Mouse (Mus musculus) neural tube, embryonic 14.5 days (tissue): ENCODE measurements at regions not wholly inside any gene's neighbourhood (a gene's known extent, or its start where the extent isn't known, plus 50 kb on each side); places are given as distances from the start of the nearest gene placed in this dataset.

ENCODE experiments used
- ATAC-seq: fragments of 200-750 bp; cut with Nextera tagmentation; 2 replicates; pipeline ENCODE4 v1.8.0; 2017; ENCODE audit warnings: low read depth, mild to moderate bottlenecking, moderate TSS enrichment, moderate library complexity
- H3K27ac ChIP-seq: fragments of 300-500 bp; sonication (generic); 2 replicates; pipeline ENCODE4 v1.5.1; 2014; ENCODE audit warnings: low read depth, mild to moderate bottlenecking, control low read depth, low read length, moderate library complexity, mixed read lengths
- H3K27me3 ChIP-seq: fragments of 300-500 bp; sonication (generic); 2 replicates; pipeline ENCODE4 v1.6.1; 2014; ENCODE audit warnings: low read length; ENCODE audit not compliant: control insufficient read depth, insufficient read depth
- H3K36me3 ChIP-seq: fragments of 300-500 bp; sonication (generic); 2 replicates; pipeline ENCODE4 v1.6.1; 2014; ENCODE audit warnings: low read length, mixed read lengths; ENCODE audit not compliant: control insufficient read depth, insufficient read depth
- H3K4me1 ChIP-seq: fragments of 300-500 bp; sonication (generic); 2 replicates; pipeline ENCODE4 v1.6.1; 2014; ENCODE audit warnings: low read length; ENCODE audit not compliant: control insufficient read depth, insufficient read depth
- H3K4me2 ChIP-seq: fragments of 300-500 bp; sonication (generic); 2 replicates; pipeline ENCODE4 v1.6.1; 2014; ENCODE audit warnings: mild to moderate bottlenecking, low read depth, low read length, control low read depth
- H3K4me3 ChIP-seq: fragments of 300-500 bp; sonication (generic); 2 replicates; pipeline ENCODE4 v1.5.1; 2014; ENCODE audit warnings: low read depth, low read length, control low read depth, mixed read lengths
- H3K9ac ChIP-seq: fragments of 300-500 bp; sonication (generic); replicated peaks from 2 replicates; pipeline ENCODE4 v1.6.1; 2014; ENCODE audit warnings: low read depth, mild to moderate bottlenecking, control low read depth, low read length, mixed read lengths
- H3K9me3 ChIP-seq: fragments of 300-500 bp; sonication (generic); 2 replicates; pipeline ENCODE4 v1.6.1; 2016; ENCODE audit warnings: low read length; ENCODE audit not compliant: control insufficient read depth
- WGBS: fragments of 180-500 bp; shearing (Covaris S2); extraction: QIAGEN DNeasy Blood & Tissue Kit; methylation state at CpG from one replicate; pipeline ENCODE4 v1.1.7; 2014; 5-methylcytosine and 5-hydroxymethylcytosine counted together

DNA sequence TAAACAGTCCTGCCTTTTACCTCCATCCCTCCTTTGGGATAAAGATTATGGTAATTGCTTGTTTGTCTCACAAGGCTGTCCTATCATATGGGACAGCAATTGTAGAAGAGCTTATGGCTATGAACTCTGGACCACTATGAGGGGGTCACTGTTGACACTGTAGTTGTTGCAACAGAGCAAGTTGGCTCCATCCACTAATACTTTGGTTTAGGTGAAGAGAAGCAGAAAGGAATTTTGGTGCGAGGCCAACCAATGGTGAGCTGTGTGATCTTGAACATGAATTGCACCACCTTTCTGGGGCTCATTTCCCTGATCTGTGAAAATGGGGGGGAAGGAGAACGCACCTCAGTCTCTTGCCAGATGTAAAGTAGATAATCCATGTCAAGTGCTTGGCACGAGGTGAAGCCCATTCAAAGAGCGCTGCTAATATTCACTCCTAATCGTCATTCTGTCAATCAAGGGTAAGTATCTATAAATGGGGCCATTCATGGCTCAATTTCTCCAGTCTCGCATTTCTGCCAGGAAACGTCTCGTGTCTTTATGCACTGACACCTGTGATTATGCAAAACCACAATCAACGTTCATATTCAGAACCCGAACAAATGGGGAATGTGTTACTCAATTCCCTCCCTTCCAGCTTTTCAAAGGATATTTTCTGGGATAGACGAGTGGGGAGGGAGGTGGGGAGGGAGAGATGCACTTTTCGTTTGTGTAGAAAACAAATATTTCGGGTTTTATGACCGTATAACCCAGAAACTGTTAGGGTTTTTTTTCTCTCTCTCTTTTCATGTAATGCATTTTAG, 133.3 kb upstream of the Jun start:
- no peaks in the 10 kb centered on the region for H3K9me3 ChIP-seq
- H3K27ac ChIP-seq = no peak overlapping the region
- no peaks in the 10 kb centered on the region for H3K36me3 ChIP-seq
- 61% methylated on average over 14 of the region's 14 CpGs for WGBS
- H3K4me1 ChIP-seq = no peaks in the 10 kb centered on the region
- H3K4me2 ChIP-seq = no peak overlapping the region
- H3K4me3 ChIP-seq = no peak overlapping the region
- no peak for ATAC-seq
- H3K9ac ChIP-seq = no peak overlapping the region
- no peaks in the 10 kb centered on the region for H3K27me3 ChIP-seq

DNA sequence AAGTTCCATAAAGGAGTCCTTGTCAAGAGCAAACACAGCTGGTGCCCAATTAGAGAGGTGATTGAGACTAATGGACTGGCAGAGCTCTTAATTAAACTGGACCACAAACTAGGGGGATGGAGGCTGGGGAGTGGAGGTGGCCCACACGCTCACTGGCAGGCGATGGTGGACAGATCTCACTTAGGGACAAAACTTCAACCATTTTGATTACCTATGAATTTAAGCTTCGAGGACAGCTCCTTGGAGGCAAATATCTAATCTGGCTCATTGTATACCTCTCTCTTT, 133.8 kb upstream of the Jun start:
- no peak overlapping the region for H3K4me3 ChIP-seq
- no peaks in the 10 kb centered on the region for H3K36me3 ChIP-seq
- no peak overlapping the region for H3K4me2 ChIP-seq
- no peaks in the 10 kb centered on the region for H3K4me1 ChIP-seq
- no peak overlapping the region for H3K9ac ChIP-seq
- no peaks in the 10 kb centered on the region for H3K27me3 ChIP-seq
- no peaks in the 10 kb centered on the region for H3K9me3 ChIP-seq
- ATAC-seq = peak; percentile 59; the same call in 1 of the 2 replicates
- 57% methylated on average over 3 of the region's 3 CpGs for WGBS
- H3K27ac ChIP-seq = no peak overlapping the region

DNA sequence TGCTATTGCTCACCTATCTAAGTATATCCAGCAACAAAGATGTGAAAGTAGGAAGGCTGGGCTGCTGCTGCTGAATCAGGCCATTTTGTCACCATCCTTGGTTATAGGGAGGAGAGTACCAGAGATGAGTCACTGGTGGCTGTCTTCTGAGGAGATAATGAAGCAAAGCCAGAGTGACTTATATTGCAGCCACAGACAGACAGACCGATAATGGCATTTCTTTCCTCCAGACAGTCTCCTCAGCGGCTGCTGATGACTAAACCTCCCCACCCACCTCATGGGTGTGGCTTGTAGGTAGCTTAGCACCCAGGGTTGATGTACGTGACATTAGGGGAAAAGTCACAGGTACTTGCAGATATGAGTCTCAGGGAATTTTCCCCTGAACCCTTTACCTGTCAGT, 136.1 kb upstream of the Jun start:
- no peaks in the 10 kb centered on the region for H3K27me3 ChIP-seq
- no peaks in the 10 kb centered on the region for H3K4me1 ChIP-seq
- H3K4me3 ChIP-seq = no peak overlapping the region
- no peak overlapping the region for H3K27ac ChIP-seq
- ATAC-seq = no peak
- no peak overlapping the region for H3K9ac ChIP-seq
- no peaks in the 10 kb centered on the region for H3K9me3 ChIP-seq
- WGBS = 84% methylated on average over 3 of the region's 3 CpGs
- H3K36me3 ChIP-seq = no peaks in the 10 kb centered on the region
- H3K4me2 ChIP-seq = no peak overlapping the region

DNA sequence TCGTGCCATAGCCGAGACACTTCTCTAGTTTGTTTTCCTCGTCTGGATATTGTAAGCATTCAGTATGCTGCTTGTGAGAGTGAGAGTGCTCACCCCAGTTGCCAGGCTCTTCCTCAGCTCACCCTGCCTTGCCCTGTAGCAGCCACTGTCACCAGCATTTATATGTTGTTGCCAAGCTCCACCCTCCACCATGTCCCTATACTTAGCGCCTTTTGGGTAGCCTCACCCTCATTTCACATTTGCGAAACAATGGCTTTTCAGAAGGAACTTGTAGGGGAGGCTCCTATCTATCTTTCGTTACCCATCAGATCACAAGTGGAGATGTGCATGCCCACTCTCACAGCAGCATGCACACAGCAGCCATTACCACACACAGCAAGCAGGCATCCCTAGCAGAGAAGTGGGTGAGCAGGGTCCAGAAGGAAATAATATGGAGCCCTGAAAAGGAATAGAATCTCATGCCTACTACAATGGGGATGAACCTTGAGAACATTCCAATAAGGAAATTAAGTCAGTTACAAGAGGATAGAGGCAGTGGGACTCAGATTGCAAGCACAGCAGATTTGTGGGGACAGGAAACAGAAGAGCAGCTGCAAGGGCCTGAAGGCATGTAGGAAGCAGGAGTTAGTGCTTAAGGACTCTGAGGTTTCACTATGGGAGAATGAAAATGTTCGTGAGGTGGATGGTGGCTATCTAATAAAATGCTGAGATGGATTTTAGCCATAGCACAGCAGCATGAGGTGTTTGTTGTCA, 139.8 kb upstream of the Jun start:
- Histone ChIP-seq H3K27ac (no peak overlapping the region), H3K36me3 (no peaks in the 10 kb centered on the region), H3K4me3 (no peak overlapping the region), H3K9ac (no peak overlapping the region), H3K9me3 (no peaks in the 10 kb centered on the region), H3K27me3 (no peaks in the 10 kb centered on the region), H3K4me2 (no peak overlapping the region), H3K4me1 (no peaks in the 10 kb centered on the region)
- 85% methylated on average over 7 of the region's 7 CpGs for WGBS
- ATAC-seq = no peak

DNA sequence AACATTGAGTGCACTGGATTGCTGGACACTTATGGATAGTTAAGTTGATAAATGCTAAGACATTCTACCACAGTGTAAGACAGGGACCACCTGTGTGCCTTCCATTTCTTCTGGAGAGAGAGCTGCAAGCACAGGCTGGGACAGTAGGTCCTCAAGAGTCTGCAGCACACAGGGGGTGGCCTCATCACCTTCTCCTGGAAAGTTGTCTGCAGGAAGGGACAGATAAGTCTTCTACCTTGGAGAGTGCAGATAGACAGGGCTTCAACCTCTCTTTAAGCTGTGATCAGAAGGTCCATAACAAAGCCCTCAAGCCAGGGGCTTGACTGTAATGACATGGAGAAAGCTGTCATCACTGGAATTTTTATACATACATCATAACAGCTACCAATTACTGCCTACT, 140.5 kb upstream of the Jun start:
- Histone ChIP-seq H3K4me2 (no peak overlapping the region), H3K27me3 (no peaks in the 10 kb centered on the region), H3K4me3 (no peak overlapping the region), H3K4me1 (no peaks in the 10 kb centered on the region), H3K9ac (no peak overlapping the region), H3K27ac (no peak overlapping the region), H3K36me3 (no peaks in the 10 kb centered on the region), H3K9me3 (no peaks in the 10 kb centered on the region)
- ATAC-seq = no peak

DNA sequence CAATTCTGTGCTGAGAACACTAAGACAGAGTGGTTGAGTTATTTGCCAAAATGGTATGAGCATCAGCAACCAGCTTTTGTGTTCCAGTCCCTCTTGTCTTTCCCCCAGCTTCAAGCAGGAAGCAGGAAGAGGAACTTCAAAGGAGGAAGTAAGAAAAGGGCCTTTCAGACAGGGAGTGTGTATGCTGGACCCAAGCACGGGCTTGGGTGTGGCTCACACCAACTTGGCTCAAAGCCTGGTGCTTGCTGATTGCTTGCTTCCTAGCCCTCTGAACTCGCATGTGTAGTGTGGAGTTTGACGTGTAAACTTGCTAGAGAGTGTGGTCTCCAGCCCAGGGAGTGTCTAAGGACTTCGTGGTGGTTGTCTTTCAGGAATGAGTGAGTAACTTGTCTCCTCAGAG, 141.0 kb upstream of the Jun start:
- Histone ChIP-seq H3K36me3 (no peaks in the 10 kb centered on the region), H3K4me2 (no peak overlapping the region), H3K4me1 (no peaks in the 10 kb centered on the region), H3K9ac (no peak overlapping the region), H3K4me3 (no peak overlapping the region), H3K9me3 (no peaks in the 10 kb centered on the region), H3K27ac (no peak overlapping the region), H3K27me3 (no peaks in the 10 kb centered on the region)
- ATAC-seq = no peak
- WGBS = 63% methylated on average over 4 of the region's 4 CpGs

DNA sequence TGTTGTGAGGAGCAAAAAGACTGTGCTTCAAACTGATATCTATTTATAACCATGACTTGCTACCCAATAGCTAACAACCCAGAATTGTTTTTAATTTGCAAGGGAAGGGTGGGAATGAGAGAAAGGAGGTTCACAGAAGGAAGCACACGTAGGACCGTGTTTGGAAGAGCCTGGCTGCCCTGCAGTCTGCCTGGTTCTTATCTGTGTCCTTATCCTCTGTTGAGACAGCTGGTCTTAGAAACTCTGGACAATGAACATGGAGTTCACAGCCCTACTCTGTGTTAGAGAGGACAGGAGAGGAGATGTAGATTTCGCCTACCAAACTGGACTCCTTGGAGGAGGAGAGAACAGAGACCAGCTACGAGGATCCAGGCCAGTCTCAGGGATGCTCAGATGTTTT, 141.5 kb upstream of the Jun start:
- H3K9ac ChIP-seq = no peak overlapping the region

DNA sequence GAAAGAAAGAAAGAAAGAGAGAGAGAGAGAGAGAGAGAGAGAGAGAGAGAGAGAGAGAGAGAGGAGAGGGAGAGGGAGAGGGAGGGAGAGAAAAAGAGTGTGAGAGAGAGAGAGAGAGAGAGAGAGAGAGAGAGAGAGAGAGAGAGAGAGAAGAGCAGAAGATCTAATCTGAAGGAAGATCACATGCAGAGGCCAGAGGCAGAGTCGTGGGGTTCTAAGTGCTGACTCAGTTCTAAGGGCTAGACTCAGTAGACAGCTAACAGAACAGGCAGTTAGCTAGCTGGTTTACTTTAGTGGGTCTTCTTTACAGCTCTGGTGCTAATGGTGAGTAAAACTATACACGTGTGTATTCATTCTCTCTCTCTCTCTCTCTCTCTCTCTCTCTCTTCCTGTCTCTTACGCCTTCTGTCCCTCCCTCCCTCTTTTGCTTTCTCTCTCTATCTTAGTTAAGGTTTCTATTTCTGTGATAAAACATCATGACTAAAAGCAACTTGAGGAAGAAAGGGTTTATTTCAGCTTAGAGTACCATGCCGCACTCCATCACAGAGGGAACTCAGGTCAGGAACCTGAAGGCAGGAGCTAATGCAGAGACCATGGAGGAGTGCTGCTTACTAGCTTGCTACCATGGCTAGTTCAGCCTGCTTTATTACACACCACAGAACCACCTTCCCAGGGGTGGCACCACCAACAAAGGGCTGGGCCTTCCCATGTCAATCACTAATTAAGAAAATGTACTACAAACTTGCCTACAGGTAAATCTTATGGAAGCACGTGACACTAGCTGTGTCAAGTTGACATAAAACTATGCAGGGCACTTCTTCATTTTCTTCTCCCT, 142.8 kb upstream of the Jun start:
- Histone ChIP-seq H3K4me1 (no peaks in the 10 kb centered on the region), H3K36me3 (no peaks in the 10 kb centered on the region), H3K4me3 (no peak overlapping the region), H3K9ac (no peak overlapping the region), H3K27me3 (no peaks in the 10 kb centered on the region), H3K9me3 (no peaks in the 10 kb centered on the region), H3K27ac (no peak overlapping the region), H3K4me2 (no peak overlapping the region)
- ATAC-seq = no peak
- WGBS = 81% methylated on average over 5 of the region's 5 CpGs

More for the DNA sequence above, 141.5 kb upstream of the Jun start:
- no peak overlapping the region for H3K4me3 ChIP-seq
- H3K36me3 ChIP-seq = no peaks in the 10 kb centered on the region
- WGBS = 90% methylated on average over 4 of the region's 4 CpGs
- no peaks in the 10 kb centered on the region for H3K4me1 ChIP-seq
- H3K27ac ChIP-seq = no peak overlapping the region
- H3K9me3 ChIP-seq = no peaks in the 10 kb centered on the region
- no peak for ATAC-seq
- no peak overlapping the region for H3K4me2 ChIP-seq
- H3K27me3 ChIP-seq = no peaks in the 10 kb centered on the region

DNA sequence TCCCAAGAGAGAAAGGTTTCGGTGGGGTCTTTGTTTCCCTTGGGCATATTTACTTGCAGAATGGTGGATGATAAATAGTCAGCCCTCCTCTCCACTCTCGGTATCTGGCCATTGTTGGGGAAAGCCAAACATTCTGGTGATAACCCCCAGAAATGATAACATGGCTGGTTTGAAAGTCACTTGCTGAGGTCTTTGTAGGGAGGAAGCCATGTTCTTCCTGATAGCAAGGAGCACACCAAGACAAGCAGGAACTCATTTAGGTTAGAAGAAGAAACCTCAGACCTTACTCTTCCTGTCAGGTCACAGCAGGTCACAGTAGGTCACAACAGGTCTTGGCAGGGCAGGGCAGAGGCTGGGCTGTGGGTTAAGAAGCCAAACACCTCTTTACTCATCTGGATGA, 144.1 kb upstream of the Jun start:
- H3K9ac ChIP-seq = no peak overlapping the region
- H3K36me3 ChIP-seq = no peaks in the 10 kb centered on the region
- H3K4me1 ChIP-seq = no peaks in the 10 kb centered on the region
- no peak overlapping the region for H3K4me2 ChIP-seq
- no peak for ATAC-seq
- H3K4me3 ChIP-seq = no peak overlapping the region
- WGBS = 75% methylated on average over 2 of the region's 2 CpGs
- H3K27ac ChIP-seq = no peak overlapping the region
- H3K9me3 ChIP-seq = no peaks in the 10 kb centered on the region
- no peaks in the 10 kb centered on the region for H3K27me3 ChIP-seq
